Mouse (Mus musculus) fibroblast of lung, adult 2 months (primary cell): Measurements from ENCODE around the gene Polr1d.
A peak's percentile ranks its signal among the peaks of the same experiment; 100 is the strongest.

Experiments
- DNase-seq: peaks from one replicate; pipeline ENCODE4 v3.0.0-alpha.2; 2011; ENCODE audit warnings: low read depth

Gene Polr1d

DNA sequence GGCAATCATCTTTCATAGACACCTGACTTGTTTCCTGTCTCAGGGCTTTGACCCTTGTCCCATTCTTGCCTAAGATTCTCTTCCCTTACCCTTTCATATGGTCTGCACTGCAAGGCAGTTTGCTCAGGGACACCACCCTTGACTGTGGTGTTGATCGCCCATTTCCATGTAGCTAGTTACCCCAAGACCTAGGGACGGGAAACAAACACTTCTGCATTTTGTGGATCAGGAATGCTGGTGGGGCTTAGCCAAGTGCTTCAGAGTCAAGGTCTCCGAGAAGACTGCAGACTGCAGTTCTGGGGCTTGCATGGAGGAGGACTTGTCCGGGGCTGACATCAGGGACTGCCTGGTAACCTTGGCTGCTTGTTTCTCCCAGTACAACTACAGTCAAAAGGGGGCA, 10.0 kb downstream of the Polr1d start:
- DNase-seq = no peak

DNA sequence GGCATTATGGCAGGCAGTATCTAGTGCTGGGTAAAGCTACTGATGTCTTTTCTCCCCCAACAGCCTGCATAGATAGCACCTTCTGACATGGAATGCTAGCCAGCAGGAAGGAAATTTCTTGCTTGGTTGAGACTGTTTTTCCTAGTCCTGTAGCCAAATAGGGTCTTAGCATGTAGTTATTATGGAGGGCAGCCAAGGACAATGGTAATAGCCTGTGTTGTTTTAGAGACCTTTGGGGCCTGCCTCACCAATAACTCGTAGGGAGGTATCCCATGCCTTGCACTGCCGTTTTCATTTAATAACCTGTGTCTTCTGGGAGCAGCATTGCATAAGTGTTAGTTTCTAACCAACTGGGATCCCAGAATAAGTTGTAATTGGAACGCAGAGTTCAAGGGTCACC, 13.0 kb downstream of the Polr1d start:
- no peak for DNase-seq

DNA sequence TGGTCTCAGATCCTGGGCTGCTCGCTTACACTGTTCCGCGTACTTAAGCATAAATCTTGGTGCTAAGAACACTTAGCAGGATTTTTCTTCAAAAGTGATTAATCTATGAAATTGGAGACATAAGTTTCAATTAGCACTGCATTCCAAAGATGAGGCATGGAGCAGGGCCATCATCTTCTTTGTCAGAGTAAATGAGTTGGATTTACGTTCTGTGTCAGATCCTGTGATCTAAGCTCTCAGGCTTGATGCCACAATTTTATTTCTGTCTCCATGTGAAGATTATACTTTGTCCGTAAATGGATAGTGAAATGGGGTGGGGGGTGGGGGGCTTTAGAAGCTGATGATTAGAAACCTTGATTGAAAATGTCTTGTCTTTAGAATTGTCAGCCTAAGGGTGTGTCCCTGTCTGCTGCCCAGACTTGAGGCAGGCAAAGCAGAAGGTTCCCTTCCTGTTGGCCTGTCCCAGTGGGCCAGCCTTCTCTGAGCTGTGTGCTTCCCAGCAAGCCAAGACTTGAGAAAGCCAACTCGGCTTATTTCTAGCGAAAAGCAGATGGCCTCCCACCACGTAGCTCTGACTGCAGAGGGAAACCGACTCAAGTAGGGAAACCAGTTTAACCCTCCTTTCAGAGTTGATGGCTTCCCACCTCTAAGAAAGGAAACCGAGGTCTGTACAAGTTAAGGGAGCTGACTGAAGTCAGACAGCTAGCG, 13.6 kb downstream of the Polr1d start:
- no peak for DNase-seq

DNA sequence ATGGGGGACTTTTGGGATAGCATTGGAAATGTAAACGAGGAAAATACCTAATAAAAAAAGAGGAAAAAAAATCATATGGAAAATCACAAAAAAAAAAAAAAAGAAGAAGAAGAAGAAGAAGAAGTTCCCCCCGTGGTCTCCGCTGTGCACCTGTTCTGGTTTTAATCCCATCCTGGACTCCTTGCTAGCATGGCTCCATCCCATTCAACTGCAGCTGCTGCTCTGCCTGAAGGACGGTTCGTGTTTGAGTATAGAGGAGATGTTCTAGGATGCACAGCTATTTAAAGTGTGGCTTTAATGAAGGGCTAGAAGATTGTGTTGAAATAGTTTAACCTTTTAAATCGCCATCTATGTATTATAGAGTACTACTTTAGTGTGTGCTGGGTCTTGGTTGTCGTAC, 15.6 kb downstream of the Polr1d start:
- no peak for DNase-seq

DNA sequence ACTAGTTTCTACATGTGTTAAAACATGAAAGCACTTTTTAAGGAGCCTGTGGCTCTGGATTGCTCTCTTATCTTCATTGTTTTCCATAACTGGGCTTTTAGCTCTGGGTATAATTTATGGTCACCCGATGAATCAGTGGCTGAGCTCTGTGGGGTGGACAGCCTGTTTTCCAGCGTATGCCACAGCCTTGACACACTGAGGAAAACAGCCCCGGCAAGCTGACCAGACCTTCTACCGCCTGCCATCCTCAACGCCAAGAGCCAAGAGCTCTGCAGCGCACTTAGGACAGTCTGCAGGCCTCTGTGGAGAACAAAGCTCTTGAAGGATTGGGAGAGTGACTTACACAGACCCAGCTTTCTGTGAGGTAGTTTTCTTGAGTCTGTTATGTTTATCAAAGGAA, 17.4 kb downstream of the Polr1d start:
- no peak for DNase-seq

DNA sequence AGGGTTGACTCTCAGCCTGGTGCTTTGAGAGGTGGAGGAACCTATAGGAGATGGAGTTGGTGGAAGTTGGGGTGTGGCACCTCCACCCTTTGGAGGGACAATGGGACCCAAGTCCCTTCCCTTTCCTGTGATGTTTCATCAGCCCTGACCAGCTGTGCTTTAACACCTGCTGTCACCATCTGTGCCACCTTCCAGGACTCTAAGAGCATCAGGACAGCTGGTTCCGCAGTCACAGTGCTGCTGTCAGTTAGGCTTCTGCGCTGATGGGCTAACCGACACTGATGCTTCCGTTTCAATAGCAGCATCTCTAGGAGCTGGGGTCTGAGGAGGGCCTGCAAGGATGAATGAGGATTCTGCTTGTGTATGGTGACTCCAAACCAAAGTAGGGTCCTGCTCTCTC, 19.7 kb downstream of the Polr1d start:
- DNase-seq = no peak

DNA sequence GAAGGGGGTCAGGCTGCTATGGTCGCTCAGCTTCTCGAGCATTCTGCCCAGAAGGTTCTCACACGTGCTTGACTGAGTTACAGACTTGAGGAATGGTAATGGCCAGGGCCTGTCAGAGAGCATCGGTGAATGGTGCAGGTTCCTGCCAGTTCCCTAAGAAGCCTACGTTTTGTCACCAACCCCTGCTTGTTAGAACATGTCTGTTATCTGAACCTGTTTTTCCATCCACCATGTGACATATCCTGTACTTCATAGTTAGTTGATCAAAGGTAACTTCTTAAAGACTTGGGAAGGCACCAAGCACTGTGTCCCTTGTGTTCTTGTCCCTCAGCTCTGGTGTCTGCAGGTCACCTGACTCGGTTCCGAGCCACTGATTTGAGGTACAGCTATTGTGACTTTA, 21.8 kb downstream of the Polr1d start:
- no peak for DNase-seq

DNA sequence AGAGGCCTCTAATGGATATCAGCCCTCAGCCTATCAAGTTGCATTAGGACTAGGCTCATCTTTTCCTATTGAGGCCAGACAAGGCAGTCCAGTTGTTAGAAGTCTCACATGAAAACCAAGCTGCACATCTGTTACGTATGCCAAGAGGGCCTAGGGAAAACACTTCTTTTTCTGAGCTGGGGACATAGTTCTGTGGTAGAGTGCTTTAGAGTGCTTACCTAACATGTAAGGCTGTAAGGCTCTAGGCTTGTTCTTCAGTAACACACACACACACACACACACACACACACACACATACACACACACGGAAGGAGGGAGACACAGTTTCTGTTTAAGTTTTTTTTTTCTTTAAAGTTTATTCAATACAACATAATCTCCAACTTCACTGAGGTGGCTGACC, 23.3 kb downstream of the Polr1d start:
- no peak for DNase-seq

DNA sequence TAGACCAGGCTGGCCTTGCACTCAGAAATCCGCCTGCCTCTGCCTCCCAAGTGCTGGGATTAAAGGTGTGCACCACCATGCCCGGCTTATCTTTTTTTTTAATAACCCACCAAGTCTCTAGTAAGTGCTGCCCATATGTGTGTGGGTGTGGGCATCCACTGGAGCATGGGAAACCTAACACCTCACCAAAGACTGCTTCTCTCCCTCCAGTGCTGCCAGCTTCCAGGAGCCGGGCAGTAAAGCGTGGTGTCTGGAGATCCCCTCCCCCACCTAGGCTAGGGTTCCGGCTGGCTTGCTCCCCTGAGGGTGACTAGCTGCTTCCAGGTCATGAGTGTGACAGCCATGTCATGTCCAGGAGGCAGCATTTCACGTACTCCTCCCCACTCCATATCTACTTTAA, 25.4 kb downstream of the Polr1d start:
- no peak for DNase-seq

DNA sequence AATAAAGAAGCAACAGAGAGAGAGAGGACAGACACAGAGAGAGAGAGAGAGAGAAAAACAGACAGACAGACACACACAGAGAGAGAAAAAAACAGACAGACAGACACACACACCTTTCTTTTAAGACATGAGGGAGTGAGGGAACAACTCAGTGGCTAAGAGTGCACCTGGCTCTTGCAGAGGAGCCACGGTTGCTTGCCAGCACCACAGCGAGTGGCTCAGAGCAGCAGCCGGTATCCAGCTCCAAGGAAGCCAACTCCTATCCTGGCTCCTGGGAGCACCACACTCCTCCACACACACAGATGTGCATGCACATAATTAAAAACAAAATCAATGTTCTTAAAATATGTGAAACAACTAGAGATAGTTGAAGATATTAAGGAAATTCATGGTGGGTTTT, 30.4 kb downstream of the Polr1d start:
- no peak for DNase-seq

DNA sequence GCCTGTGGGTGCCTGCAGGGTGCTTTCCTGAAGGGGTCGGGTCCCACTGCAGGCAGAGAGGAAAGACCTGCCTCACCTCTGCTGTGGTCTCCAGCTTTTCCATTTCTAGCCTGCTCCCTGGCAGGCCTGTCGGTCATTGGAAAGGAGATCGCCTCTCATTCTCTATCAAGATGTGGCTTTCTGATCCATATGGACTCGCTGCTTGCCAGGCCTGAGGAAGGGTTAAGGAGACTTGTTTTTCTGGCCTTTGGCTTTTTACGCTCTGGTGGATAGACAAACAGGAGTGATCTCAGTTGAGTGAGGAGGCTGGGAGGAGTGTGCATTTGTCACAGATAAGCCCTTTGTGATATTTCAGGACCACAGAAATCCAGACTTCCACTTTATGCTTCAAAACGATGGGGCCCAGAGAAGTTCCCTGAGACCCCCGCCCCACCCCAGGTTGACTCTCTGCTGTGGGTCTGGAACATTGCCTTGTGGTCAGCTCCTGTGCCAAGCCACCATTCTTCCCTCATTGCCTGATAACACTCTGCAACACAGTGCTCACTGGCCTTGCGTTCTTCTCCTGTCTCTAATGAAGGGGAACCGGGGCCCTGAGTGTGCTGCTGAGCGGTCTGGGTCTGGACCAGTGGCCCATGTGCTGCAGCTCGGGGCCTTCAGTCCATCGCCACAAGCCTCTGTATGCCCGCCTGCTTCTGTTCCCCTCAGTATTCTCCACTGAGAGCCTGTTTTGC, 32.2 kb downstream of the Polr1d start:
- DNase-seq = no peak

DNA sequence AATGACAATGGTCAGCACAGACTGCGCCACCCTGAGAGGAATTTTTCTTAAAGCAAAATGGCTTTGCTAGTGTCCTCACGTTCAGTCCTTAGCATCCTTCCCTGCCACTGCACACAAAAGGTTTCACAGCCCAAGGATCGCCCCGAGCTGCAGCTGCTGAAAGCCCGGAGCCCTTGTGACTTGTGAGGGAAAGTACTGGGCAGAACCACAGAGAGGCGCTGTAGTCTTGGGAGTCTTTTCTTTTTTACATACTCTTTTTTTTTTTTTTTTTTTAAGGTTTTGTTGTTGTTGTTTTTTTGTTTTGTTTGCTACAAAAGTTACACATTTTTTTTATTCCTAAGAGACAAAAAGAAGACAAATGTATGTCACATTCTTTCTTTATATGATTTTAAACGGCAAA, 37.9 kb downstream of the Polr1d start:
- no peak for DNase-seq

DNA sequence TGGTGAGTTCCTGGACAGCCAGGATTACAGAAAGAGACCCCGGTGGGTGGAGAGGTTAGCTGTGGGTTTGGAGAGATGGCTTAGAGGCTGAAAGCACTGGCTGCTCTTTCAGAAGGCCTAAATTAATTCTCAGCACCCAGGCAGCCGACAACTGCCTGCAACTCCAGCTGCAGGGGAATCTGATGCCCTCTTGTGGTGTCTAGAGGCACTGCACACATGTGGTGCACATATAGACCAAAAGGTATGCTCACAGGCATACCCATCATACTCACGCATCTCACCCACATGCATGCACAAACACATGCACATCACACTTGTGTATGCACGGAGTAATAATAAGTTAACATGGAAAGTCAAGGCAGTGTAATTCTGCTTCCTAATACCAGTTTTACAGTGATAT, 38.8 kb downstream of the Polr1d start:
- DNase-seq = no peak

DNA sequence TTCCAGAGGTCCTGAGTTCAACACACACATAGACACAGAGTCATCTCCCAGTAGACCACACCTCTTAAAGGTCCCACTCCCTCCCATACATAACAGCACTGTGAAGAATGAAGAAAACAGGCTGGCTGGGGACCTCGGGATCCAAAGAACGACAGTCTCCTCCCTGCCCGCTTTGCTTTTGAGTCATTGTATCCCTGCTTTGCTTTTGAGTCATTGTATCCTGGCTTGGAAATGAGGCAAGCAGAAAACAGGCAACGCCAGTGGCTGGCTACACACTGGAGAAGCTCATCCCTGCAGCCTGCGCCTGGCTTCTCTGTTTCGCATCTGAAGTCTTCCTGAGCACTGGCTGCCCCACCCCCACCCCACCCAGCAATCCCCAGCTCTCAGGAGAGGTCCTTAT, 40.2 kb downstream of the Polr1d start:
- DNase-seq = peak; percentile 17

DNA sequence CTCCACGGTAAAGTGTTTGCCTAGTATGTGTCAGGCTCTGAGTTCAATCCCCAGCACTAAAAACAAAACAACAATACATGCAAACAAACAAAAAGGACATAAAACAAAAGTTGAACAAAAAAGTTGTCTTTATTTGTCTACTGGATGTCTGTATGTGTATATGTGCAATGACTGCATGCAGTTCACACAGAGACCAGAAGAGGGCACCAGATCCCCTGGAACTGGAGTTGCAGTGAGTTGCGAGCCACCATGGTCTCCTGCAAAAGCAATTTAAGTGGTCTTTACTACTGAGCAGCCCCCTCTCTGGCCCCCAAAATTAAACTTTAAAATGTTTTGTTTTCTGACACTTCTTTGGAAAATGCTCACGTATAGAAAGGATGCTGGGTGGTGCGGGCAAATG, 44.3 kb downstream of the Polr1d start:
- DNase-seq = no peak

DNA sequence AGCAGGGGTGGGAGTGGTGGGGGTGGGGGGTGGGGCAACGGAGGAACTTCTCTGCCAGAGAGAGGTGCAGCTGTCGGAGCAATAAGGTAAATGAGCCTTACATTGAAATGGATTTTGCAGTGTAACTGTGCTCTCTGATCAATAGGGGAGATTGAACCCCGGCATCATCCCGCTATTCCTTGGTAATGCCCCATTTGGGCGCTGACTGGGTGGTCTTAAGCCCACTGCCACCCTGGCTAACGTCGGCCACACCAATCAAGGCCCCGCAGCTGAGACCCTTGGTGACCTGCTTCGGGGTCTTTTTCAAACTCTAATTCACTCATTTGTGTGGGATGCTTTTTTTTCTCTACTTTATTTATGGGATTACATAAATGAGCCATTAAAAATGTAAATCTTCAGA, 47.9 kb downstream of the Polr1d start:
- no peak for DNase-seq

DNA sequence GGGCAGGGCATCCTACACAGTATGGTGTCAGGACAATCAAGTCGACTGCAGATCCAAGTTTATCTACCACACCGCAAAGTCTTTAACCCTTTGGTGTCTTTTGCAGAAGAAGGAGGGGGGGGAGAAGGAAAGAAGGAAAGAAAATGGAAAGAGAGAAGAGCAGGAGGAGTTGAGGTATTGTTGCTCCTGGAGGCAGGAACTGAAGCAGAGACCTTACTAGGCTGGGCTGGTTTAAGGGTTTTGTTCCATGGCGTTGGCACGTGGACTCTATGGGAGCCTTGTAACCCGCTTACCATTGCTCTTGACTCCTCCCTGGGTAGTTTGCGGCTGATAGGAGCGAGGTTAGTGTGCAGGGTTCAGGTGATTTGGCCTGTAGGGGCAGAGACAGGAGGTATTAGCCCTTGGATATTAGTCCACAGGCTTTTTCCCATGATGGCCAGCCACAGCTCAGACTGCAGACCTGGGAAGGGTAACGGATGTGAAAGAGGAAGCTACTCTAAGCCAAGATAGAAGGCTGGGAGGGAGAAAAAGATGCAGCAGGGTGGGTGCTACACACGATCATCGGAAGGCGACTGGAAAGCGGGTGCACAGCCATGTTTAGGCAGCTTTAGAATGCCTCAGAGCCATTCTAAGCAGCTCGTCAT, 48.8 kb downstream of the Polr1d start:
- DNase-seq = no peak

DNA sequence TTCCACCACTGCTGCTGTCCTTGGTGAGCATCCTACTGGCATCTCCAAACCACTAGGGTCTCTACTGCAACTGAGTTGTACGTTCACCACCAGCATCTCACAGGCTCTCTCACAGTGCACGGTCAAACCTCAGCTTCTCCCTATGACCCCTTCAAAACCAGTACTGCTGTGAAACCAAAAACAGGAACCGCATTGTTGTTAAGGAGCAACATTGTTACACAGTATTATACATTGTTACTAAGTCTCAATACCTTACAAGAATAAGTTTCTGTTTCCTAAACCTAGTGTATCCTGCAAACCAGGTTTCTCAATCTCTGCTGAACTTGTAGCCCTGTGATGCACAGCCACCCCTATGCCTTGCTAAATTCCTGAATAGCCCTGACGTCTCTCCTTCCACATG, 51.0 kb downstream of the Polr1d start:
- DNase-seq = no peak

DNA sequence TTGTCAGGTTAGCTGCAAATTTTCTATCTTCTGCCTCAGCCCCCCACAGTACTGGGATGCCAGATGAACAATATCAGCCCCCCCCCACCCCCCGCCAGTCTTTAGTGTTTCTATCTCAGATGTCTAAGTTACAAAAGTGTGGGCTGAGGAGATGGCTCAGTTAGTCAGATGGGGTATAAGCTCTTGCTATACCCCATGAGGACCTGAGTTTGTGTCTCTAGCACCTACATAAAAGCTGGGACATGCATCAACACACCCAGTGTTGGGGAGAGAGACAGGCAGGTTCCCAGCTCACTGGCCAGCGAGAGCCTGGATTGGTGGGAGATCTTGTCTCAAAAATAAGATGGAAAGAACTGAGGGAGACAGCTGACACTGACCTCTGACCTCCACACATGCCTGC, 52.6 kb downstream of the Polr1d start:
- DNase-seq = no peak

DNA sequence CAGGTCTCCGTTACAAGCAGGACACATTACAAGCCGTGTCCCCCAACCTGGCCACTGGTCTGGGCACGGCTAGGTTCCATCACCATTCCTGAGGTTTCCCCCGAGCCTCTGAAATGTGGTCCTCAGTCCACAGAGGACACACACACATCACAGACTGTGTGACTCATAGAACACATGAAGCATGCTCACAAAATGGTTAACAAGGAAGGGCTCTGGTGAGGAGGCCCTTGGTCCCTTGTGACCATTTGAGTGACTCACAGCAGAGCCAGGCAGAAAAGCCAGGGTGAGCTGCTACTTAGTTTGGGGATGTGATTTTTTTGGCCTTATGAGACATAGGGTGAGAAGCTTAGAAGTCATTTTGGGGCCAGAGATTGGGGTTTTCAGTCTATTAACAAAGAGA, 55.1 kb downstream of the Polr1d start:
- peak; percentile 19 for DNase-seq

DNA sequence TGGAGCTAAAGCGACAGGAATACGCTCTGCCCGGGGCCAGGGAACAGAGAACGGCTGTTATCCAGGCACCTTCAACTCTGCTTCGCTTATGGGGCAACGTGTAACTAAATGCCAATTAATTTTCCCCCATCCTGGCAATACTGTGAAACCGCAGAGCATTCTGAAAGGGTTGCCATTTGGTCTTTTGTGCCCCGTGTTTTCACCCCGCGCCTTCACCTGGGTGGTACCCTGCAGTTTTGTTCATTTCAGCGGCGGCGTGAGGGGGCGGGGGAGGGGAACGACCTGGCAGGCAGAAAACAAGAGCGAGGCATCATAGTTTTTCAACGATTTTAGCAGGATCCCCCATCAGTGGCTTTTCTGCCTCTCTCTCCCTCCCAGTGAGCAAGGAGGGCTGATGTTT, 56.8 kb downstream of the Polr1d start:
- DNase-seq = no peak

DNA sequence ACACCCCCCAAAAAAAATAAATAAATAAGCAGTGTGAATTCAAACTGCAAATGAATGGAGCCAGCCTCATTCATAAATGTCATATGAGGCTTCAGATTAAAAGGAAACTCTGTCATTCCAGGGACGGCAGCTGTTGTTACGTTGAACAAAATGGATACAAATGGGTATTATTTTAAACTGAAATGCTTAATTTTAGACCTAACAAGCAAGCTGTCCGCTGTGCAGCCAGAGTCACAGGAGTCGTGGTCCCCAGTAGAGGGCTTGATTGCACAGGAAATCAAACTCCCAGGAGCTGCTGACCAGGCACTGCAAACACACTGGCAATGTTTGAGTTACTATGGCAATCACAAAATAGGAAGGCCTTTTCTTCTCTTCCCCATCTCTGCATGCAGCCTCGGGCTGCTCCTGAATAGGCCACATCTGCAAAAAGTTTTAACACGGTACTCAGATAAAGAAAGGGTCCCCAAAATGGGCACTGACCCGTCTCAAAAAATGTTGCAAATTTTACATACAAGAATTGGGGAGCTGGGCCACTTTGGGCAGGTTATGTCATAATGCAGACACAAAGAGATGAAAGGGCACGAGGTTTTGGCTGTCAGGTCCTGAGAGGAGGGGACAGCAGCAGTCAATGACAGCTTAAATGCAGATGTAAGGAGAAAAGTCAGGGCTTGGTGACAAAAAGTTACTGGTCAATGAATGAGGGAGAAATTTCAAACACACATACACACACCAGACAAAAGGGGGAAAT, 57.7 kb downstream of the Polr1d start:
- no peak for DNase-seq

DNA sequence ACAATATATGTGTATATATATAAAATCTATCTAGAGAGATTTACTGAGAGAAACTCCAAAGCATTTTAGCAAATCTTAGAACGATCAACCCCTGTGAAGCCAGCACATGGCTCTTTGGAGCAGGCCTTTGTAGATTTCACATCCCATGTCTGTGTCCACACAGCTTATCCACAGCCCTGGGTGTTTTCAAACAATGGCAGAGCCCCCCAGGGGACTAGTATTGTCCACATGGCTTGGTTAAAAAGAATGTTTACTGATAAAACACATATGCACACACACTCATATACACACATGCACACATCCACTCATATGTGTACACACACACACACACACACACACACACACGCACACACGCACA, 58.2 kb downstream of the Polr1d start:
- no peak for DNase-seq
